Mouse (Mus musculus) embryo, embryonic 11.5 days (tissue): ENCODE results near the gene Tjp1.
A peak's percentile ranks its signal among the peaks of the same experiment; 100 is the strongest.

Source experiments
- DNase-seq: peaks from one replicate; pipeline ENCODE4 v3.0.0-alpha.2; 2012; ENCODE audit warnings: low read depth, low spot score

Gene Tjp1

GRCm38 (mm10) chr7:65527071-65528007 is at the start of gene Tjp1:
Tjp1 (minus strand) TSS chr7:65527781.
- no peak for DNase-seq

- DNase-seq = no peak
These were observed 49.5 kb upstream of the Tjp1 start for GRCm38 (mm10) chr7:65577118-65577517.

GRCm38 (mm10) chr7:65572731-65573130 is 45.1 kb upstream of the Tjp1 start:
- no peak for DNase-seq

GRCm38 (mm10) chr7:65570691-65571090 is 43.1 kb upstream of the Tjp1 start:
- DNase-seq = no peak

- no peak for DNase-seq
These were observed 28.4 kb upstream of the Tjp1 start for GRCm38 (mm10) chr7:65555996-65556395.

GRCm38 (mm10) chr7:65545741-65546140 is 18.2 kb upstream of the Tjp1 start:
- no peak for DNase-seq

- no peak for DNase-seq
These were observed 5.1 kb upstream of the Tjp1 start for GRCm38 (mm10) chr7:65532689-65533088.

- DNase-seq = no peak
These were observed 4.5 kb downstream of the Tjp1 start for GRCm38 (mm10) chr7:65523116-65523515.

GRCm38 (mm10) chr7:65522490-65522889 is 5.1 kb downstream of the Tjp1 start:
- DNase-seq = no peak

GRCm38 (mm10) chr7:65520622-65521021 is 7.0 kb downstream of the Tjp1 start:
- DNase-seq = no peak

GRCm38 (mm10) chr7:65519788-65520563 is 7.6 kb downstream of the Tjp1 start:
- DNase-seq = peak; percentile 67

- no peak for DNase-seq
These were observed 10.7 kb downstream of the Tjp1 start for GRCm38 (mm10) chr7:65516903-65517302.

- no peak for DNase-seq
These were observed 14.0 kb downstream of the Tjp1 start for GRCm38 (mm10) chr7:65513451-65514179.

- no peak for DNase-seq
These were observed 18.2 kb downstream of the Tjp1 start for GRCm38 (mm10) chr7:65509357-65509756.

- DNase-seq = no peak
These were observed 20.2 kb downstream of the Tjp1 start for GRCm38 (mm10) chr7:65507341-65507740.

GRCm38 (mm10) chr7:65502486-65503322 is 24.9 kb downstream of the Tjp1 start:
- DNase-seq = no peak

GRCm38 (mm10) chr7:65500746-65501145 is 26.8 kb downstream of the Tjp1 start:
- DNase-seq = no peak

- peak; percentile 20 for DNase-seq
These were observed 29.6 kb downstream of the Tjp1 start for GRCm38 (mm10) chr7:65497733-65498583.

GRCm38 (mm10) chr7:65490526-65490925 is 37.1 kb downstream of the Tjp1 start:
- DNase-seq = no peak

GRCm38 (mm10) chr7:65489742-65490141 is 37.8 kb downstream of the Tjp1 start:
- DNase-seq = no peak
